9 mouse cellular contexts compared by ENCODE assay signal in the genomic region with DNA sequence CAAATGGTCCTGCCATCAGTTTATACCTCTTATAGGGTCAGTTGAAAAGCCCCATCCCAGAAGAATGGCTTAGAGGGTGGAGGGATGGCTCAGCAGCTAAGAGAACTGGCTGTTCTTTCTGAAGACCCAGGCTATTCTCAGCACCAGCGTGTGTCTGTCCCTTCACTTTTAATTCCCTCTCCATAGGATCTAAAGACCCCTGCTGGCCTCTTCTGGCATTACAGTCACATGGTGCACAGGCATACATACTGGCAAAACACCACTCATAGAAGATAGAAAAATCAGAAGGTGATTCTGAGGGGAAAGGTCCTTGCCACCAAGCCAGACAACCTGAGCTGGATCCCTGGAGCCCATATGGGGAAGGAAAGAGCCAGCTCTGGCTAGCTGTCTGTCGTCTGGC. TPM values are rescaled to one million over a fixed set of nuclear protein-coding genes. Genes with fewer than 3 reads are reported as not detected.
DNase-seq lines count a peak whose midpoint lies in the region; ATAC-seq and TF ChIP-seq lines count a peak whose summit lies in the region.
"Had no signal": no experiment of that assay in that cellular context is flagged by ENCODE, and none has a peak within 500 bp of the region (broad histone marks: within the 10 kb centered on the region; RNA-seq: fewer than 3 reads in every experiment).

No protein-coding gene starts in this region.

- peak; percentile 75 for TF ChIP-seq CTCF in hindbrain, postnatal 0 days (IDR thresholded peaks at IDR 0.05; ENCODE audit: low read depth)
- TF ChIP-seq CTCF in C2C12 (IDR thresholded peaks at IDR 0.05; ENCODE audit: control insufficient read depth, insufficient read depth, insufficient read length): no peak

- H3K79me2 ChIP-seq in C2C12 (ENCODE audit: control insufficient read depth, insufficient read depth): no peaks in the 10 kb centered on the region

- H3K9ac ChIP-seq in hindbrain, postnatal 0 days (replicated peaks; ENCODE audit: low read length): no peak overlapping the region
- H3K9ac ChIP-seq in hindbrain, embryonic 12.5 days: no peak overlapping the region
- H3K9ac ChIP-seq: embryonic facial prominence, embryonic 12.5 days had no signal

- H3K4me2 ChIP-seq in hindbrain, postnatal 0 days (ENCODE audit: low read depth, low read length): no peak overlapping the region
- H3K4me2 ChIP-seq in hindbrain, embryonic 12.5 days (replicated peaks): no peak overlapping the region
- H3K4me2 ChIP-seq: embryonic facial prominence, embryonic 12.5 days had no signal

- no peaks in the 10 kb centered on the region for H3K4me1 ChIP-seq in hindbrain, postnatal 0 days (ENCODE audit: insufficient read depth, low read length)
- H3K4me1 ChIP-seq in hindbrain, embryonic 12.5 days: no peaks in the 10 kb centered on the region
- H3K4me1 ChIP-seq in limb, embryonic 10.5 days: no peaks in the 10 kb centered on the region
- H3K4me1 ChIP-seq: embryonic facial prominence, embryonic 12.5 days had no signal

- no peaks in the 10 kb centered on the region for H3K36me3 ChIP-seq in hindbrain, postnatal 0 days (ENCODE audit: insufficient read depth, low read length)
- H3K36me3 ChIP-seq in hindbrain, embryonic 12.5 days: no peaks in the 10 kb centered on the region
- H3K36me3 ChIP-seq in C2C12 (ENCODE audit: control insufficient read depth, insufficient read depth): no peaks in the 10 kb centered on the region
- H3K36me3 ChIP-seq in limb, embryonic 10.5 days: no peaks in the 10 kb centered on the region
- H3K36me3 ChIP-seq: embryonic facial prominence, embryonic 12.5 days had no signal

- no peaks in the 10 kb centered on the region for H3K9me3 ChIP-seq in hindbrain, postnatal 0 days (ENCODE audit: low read length)
- H3K9me3 ChIP-seq in hindbrain, embryonic 12.5 days (replicated peaks): no peaks in the 10 kb centered on the region
- H3K9me3 ChIP-seq in limb, embryonic 10.5 days (replicated peaks): no peaks in the 10 kb centered on the region
- H3K9me3 ChIP-seq: embryonic facial prominence, embryonic 12.5 days had no signal

- peak; percentile 32; the same call in 1 of the 2 replicates for ATAC-seq in hindbrain, postnatal 0 days
- ATAC-seq in hindbrain, embryonic 12.5 days (ENCODE audit: low FRiP score): no peak
- ATAC-seq in erythroid progenitor cell, adult 5-6 weeks (replicated peaks; ENCODE audit: low FRiP score, poor library complexity, severe bottlenecking): peak; percentile 54; the same call in 1 of the 2 replicates

- 46% methylated on average over 2 of the region's 2 CpGs for WGBS in hindbrain, postnatal 0 days
- WGBS in hindbrain, embryonic 12.5 days: 49% methylated on average over 2 of the region's 2 CpGs
- 45% methylated on average over 2 of the region's 2 CpGs for WGBS in limb, embryonic 10.5 days

- H3K4me3 ChIP-seq in hindbrain, postnatal 0 days (ENCODE audit: low read length): no peak overlapping the region
- no peak overlapping the region for H3K4me3 ChIP-seq in hindbrain, embryonic 12.5 days
- no peak overlapping the region for H3K4me3 ChIP-seq in C2C12 (ENCODE audit: insufficient read depth, poor library complexity, severe bottlenecking)
- H3K4me3 ChIP-seq in limb, embryonic 10.5 days: no peak overlapping the region
- H3K4me3 ChIP-seq: embryonic facial prominence, embryonic 12.5 days had no signal

- H3K27me3 ChIP-seq in hindbrain, postnatal 0 days (ENCODE audit: insufficient read depth, low read length): no peaks in the 10 kb centered on the region
- H3K27me3 ChIP-seq in hindbrain, embryonic 12.5 days: no peaks in the 10 kb centered on the region
- no peaks in the 10 kb centered on the region for H3K27me3 ChIP-seq in C2C12 (ENCODE audit: control insufficient read depth, insufficient read depth, insufficient read length)
- no peaks in the 10 kb centered on the region for H3K27me3 ChIP-seq in limb, embryonic 10.5 days (ENCODE audit: low read depth, poor library complexity, severe bottlenecking)

- no peaks in the 10 kb centered on the region for H3K79me3 ChIP-seq in C2C12 (ENCODE audit: low read depth)

- no peak overlapping the region for H3K27ac ChIP-seq in hindbrain, postnatal 0 days
- H3K27ac ChIP-seq in hindbrain, embryonic 12.5 days: no peak overlapping the region
- no peak overlapping the region for H3K27ac ChIP-seq in limb, embryonic 10.5 days
- H3K27ac ChIP-seq: embryonic facial prominence, embryonic 12.5 days had no signal

- no peak overlapping the region for H3ac ChIP-seq in C2C12 (ENCODE audit: control insufficient read depth, insufficient read length, low read depth)

- DNase-seq in hindbrain, postnatal 0 days (ENCODE audit: low spot score): peak; percentile 73
- DNase-seq in ZHBTc4 (ENCODE audit: low read depth, low spot score): peak; percentile 82
- peak; percentile 65 for DNase-seq in limb, embryonic 10.5 days (ENCODE audit: low spot score)
- DNase-seq in ovary, postnatal 14 days (ENCODE audit: low spot score): peak; percentile 44
- no peak for DNase-seq in frontal cortex, postnatal 25 days (ENCODE audit: low spot score in 2 of 2)

TF ChIP-seq in C2C12, 6 proteins besides CTCF, POLR2A, EP300 and RAD21:
- TF ChIP-seq MYOG (IDR thresholded peaks at IDR 0.05; ENCODE audit: control insufficient read depth, extremely low read depth, insufficient read length) (no peak), MAX (IDR thresholded peaks at IDR 0.05) (peak; percentile 29), USF1 (IDR thresholded peaks at IDR 0.05; ENCODE audit: low read depth) (peak; percentile 78)

RNA-seq across cellular contexts. Expression of gene Ralb, which starts 41.2 kb away (rescaled TPM):
- 42.9 and 43.5 TPM in 2 replicates for total RNA-seq in hindbrain, postnatal 0 days (2014; rRNA removed)
- 61.0 and 62.1 TPM in 2 replicates for polyA plus RNA-seq in hindbrain, postnatal 0 days (2015; fragmentation: Nextera tagmentation; extraction: Ambion mirVana)
- 97.7 and 99.9 TPM in 2 replicates for polyA plus RNA-seq in hindbrain, embryonic 12.5 days (2016; fragmentation: Nextera tagmentation; extraction: Ambion mirVana)
- polyA plus RNA-seq in C2C12 (2012; fragmentation: generic; extraction: Trizol): 44.4 TPM
- 4.3 and 10.1 TPM in 2 replicates for total RNA-seq in erythroid progenitor cell, adult 5-6 weeks (2015; ENCODE audit: low replicate concordance)
- 2.2 and 7.1 TPM in 2 replicates for total RNA-seq in erythroid progenitor cell, adult 5-6 weeks (2017; ENCODE audit: low replicate concordance)
- polyA plus RNA-seq in limb, embryonic 10.5 days (2016; fragmentation: Nextera tagmentation; extraction: Ambion mirVana): 106 and 112 TPM in 2 replicates

RNA-seq across cellular contexts. Expression of gene Inhbb, which starts 41.3 kb away (rescaled TPM):
- 7.1 and 9.9 TPM in 2 replicates for total RNA-seq in hindbrain, postnatal 0 days (2014; rRNA removed)
- 3.3 and 3.4 TPM in 2 replicates for polyA plus RNA-seq in hindbrain, postnatal 0 days (2015; fragmentation: Nextera tagmentation; extraction: Ambion mirVana)
- polyA plus RNA-seq in hindbrain, embryonic 12.5 days (2016; fragmentation: Nextera tagmentation; extraction: Ambion mirVana): 2.1 TPM in 2 replicates
- 19.2 TPM for polyA plus RNA-seq in C2C12 (2012; fragmentation: generic; extraction: Trizol)
- total RNA-seq in erythroid progenitor cell, adult 5-6 weeks (2015; ENCODE audit: low replicate concordance): not detected in 2 replicates
- not detected in 2 replicates for total RNA-seq in erythroid progenitor cell, adult 5-6 weeks (2017; ENCODE audit: low replicate concordance)
- polyA plus RNA-seq in limb, embryonic 10.5 days (2016; fragmentation: Nextera tagmentation; extraction: Ambion mirVana): 0.06 and 0.09 TPM in 2 replicates

Comparison
In these comparisons a context has a peak if more than half of its experiments do, and no peak if none do; other contexts are left out.
1. DNase-seq: peak in hindbrain, postnatal 0 days (single experiment), ZHBTc4 (single experiment), limb, embryonic 10.5 days (single experiment) and ovary, postnatal 14 days (single experiment); none in frontal cortex, postnatal 25 days (0 of 2).